Mouse (Mus musculus) ES-E14 (cell line): ENCODE data around the gene Pdgfd.

Experiments used
- HCFC1 ChIP-seq: IDR thresholded peaks from 2 replicates; pipeline ENCODE4 v1.6.1; 2012; ENCODE audit warnings: low read length, inconsistent platforms, borderline replicate concordance; ENCODE audit not compliant: insufficient read depth
- ZNF384 ChIP-seq: IDR thresholded peaks from 2 replicates; pipeline ENCODE4 v1.6.1; 2012; ENCODE audit warnings: low read depth, low read length, inconsistent platforms

GRCm38 (mm10) chr9:6298547-6298946, 130.2 kb downstream of the Pdgfd start:
- TF ChIP-seq ZNF384 (no peak), HCFC1 (no peak)
